ENCODE assay signal across 12 mouse cellular contexts in the genomic region with DNA sequence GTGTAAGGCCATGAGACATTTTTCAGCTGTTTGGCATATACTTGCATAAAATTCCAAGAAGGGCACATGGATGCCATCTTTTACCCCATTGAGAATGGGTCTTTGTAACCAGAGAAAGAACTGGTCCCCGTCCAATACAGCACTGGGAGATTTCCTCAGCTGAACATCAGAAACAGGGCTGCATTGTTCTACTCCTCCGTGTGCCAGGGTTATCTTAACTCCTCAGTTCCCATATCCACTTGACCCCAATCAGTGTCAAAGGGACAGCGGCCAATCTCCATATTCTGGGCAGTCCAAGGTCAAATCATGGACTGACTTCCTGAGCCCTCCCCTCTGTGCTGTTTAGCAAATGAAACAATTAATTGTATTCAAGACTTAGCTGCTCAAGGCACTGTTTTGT.
A peak's percentile ranks its signal among the peaks of the same experiment; 100 is the strongest.
DNase-seq lines count a peak whose midpoint lies in the region; ATAC-seq lines count a peak whose summit lies in the region.
"Had no signal": no experiment of that assay in that cellular context is flagged by ENCODE, and none has a peak within 500 bp of the region (broad histone marks: within the 10 kb centered on the region; RNA-seq: fewer than 3 reads in every experiment).

No protein-coding gene starts in this region.

- peak; percentile 6 for DNase-seq in cerebellum, postnatal 10 days
- DNase-seq in cerebellum, adult 8-10 months = no peak
- DNase-seq in layer of hippocampus, adult 11-12 months (ENCODE audit: low spot score) = peak; percentile 66
- DNase-seq in layer of hippocampus, postnatal 10 days (ENCODE audit: low spot score in 2 of 2) = no peak
- peak; percentile 23 for DNase-seq in retina, postnatal 1 day
- no peak for DNase-seq in retina, embryonic 14.5 days (ENCODE audit: low spot score)
- DNase-seq in testis, postnatal 10 days (ENCODE audit: low spot score) = peak; percentile 42
- DNase-seq in midbrain, embryonic 11.5 days (ENCODE audit: low spot score, missing footprints) = no peak
- DNase-seq: kidney, adult 2 months; right cerebral cortex, postnatal 25 days had no signal

- H3K9ac ChIP-seq in midbrain, embryonic 11.5 days (ENCODE audit: low read length) = no peak overlapping the region
- H3K9ac ChIP-seq: hindbrain, embryonic 15.5 days had no signal

- no peaks in the 10 kb centered on the region for H3K4me1 ChIP-seq in midbrain, embryonic 11.5 days (ENCODE audit: control insufficient read depth, insufficient read depth, low read length)
- H3K4me1 ChIP-seq: hindbrain, embryonic 15.5 days; midbrain, embryonic 10.5 days had no signal

- no peaks in the 10 kb centered on the region for H3K36me3 ChIP-seq in midbrain, embryonic 11.5 days (ENCODE audit: control insufficient read depth, insufficient read depth, low read length)
- H3K36me3 ChIP-seq: hindbrain, embryonic 15.5 days; midbrain, embryonic 10.5 days had no signal

- WGBS in midbrain, embryonic 11.5 days = 65% methylated on average over 3 of the region's 3 CpGs

- H3K27me3 ChIP-seq in midbrain, embryonic 11.5 days (ENCODE audit: control insufficient read depth, insufficient read depth, low read length) = no peaks in the 10 kb centered on the region
- H3K27me3 ChIP-seq: hindbrain, embryonic 15.5 days had no signal

- no peaks in the 10 kb centered on the region for H3K9me3 ChIP-seq in midbrain, embryonic 11.5 days (ENCODE audit: control insufficient read depth, low read length)
- H3K9me3 ChIP-seq: hindbrain, embryonic 15.5 days; midbrain, embryonic 10.5 days had no signal

- no peak overlapping the region for H3K4me3 ChIP-seq in midbrain, embryonic 11.5 days (ENCODE audit: low read depth, low read length)
- H3K4me3 ChIP-seq: hindbrain, embryonic 15.5 days; midbrain, embryonic 10.5 days had no signal

- no peak overlapping the region for H3K4me2 ChIP-seq in midbrain, embryonic 11.5 days
- H3K4me2 ChIP-seq: hindbrain, embryonic 15.5 days had no signal

- ATAC-seq in midbrain, embryonic 11.5 days (ENCODE audit: low FRiP score) = no peak

- no peak overlapping the region for H3K27ac ChIP-seq in midbrain, embryonic 11.5 days (ENCODE audit: low read depth, low read length)
- H3K27ac ChIP-seq: hindbrain, embryonic 15.5 days; midbrain, embryonic 10.5 days had no signal

Comparison
In these comparisons a context has a peak if more than half of its experiments do, and no peak if none do; other contexts are left out.
1. DNase-seq: peak in cerebellum, postnatal 10 days (2 of 2), layer of hippocampus, adult 11-12 months (single experiment), retina, postnatal 1 day (single experiment) and testis, postnatal 10 days (single experiment); none in cerebellum, adult 8-10 months (single experiment), layer of hippocampus, postnatal 10 days (0 of 2), retina, embryonic 14.5 days (single experiment) and midbrain, embryonic 11.5 days (single experiment).